Mouse (Mus musculus) MEL (cell line): ENCODE results near the gene Tmtc2. TPM values are rescaled to one million over a fixed set of nuclear protein-coding genes. Genes with fewer than 3 reads are reported as not detected.

Source experiments
- DNase-seq: peaks from one replicate; pipeline ENCODE4 v3.0.0; 2011; ENCODE audit warnings: low read depth, low spot score
- H3K27ac ChIP-seq: 2 replicates; pipeline ENCODE4 v1.5.1; 2012; ENCODE audit warnings: low read depth, mild to moderate bottlenecking, control low read depth, low read length, moderate library complexity; ENCODE audit not compliant: control insufficient read depth
- H3K27me3 ChIP-seq, 2 experiments: fragments of 150-350 bp in 1 of 2; sonication (generic) in 1 of 2; 2 replicates each; pipeline ENCODE4 v1.6.1; 2012; ENCODE audit warnings: low read length in 2 of 2, mild to moderate bottlenecking in 2 of 2, improper control_type of control experiment in 1 of 2, moderate library complexity in 1 of 2; ENCODE audit not compliant: insufficient read depth in 2 of 2, control insufficient read depth in 1 of 2
- H3K36me3 ChIP-seq, 2 experiments: 2 replicates each; pipeline ENCODE4 v1.6.1; 2012 to 2014; ENCODE audit warnings: low read length in 2 of 2, improper control_type of control experiment in 1 of 2, inconsistent platforms in 1 of 2, mild to moderate bottlenecking in 1 of 2; ENCODE audit not compliant: insufficient read depth in 2 of 2, control insufficient read depth in 1 of 2
- H3K4me1 ChIP-seq, 2 experiments: fragments of 150-350 bp in 1 of 2; sonication (generic) in 1 of 2; 2 replicates each; pipeline ENCODE4 v1.6.1; 2012; ENCODE audit warnings: low read length in 2 of 2, improper control_type of control experiment in 1 of 2, mild to moderate bottlenecking in 1 of 2; ENCODE audit not compliant: insufficient read depth in 2 of 2, control insufficient read depth in 1 of 2
- H3K4me3 ChIP-seq, 2 experiments: fragments of 150-350 bp in 1 of 2; sonication (generic) in 1 of 2; 2 replicates each; pipeline ENCODE4 v1.5.1; 2012; ENCODE audit warnings: low read depth in 2 of 2, low read length in 2 of 2, mild to moderate bottlenecking in 2 of 2, moderate library complexity in 2 of 2, control low read depth in 1 of 2, improper control_type of control experiment in 1 of 2; ENCODE audit not compliant: control insufficient read depth in 1 of 2, insufficient read depth in 1 of 2
- H3K79me2 ChIP-seq: 2 replicates; pipeline ENCODE4 v1.6.1; 2012; ENCODE audit warnings: mild to moderate bottlenecking, low read length, moderate library complexity; ENCODE audit not compliant: control insufficient read depth, poor library complexity, insufficient read depth
- H3K9ac ChIP-seq: 2 replicates; pipeline ENCODE4 v1.6.1; 2012; ENCODE audit warnings: low read depth, mild to moderate bottlenecking, control low read depth, low read length, moderate library complexity; ENCODE audit not compliant: control insufficient read depth, poor library complexity, severe bottlenecking
- H3K9me3 ChIP-seq: fragments of 150-350 bp; sonication (generic); replicated peaks from 2 replicates; pipeline ENCODE4 v1.6.1; 2012; ENCODE audit warnings: mild to moderate bottlenecking, low read length, improper control_type of control experiment, moderate library complexity; ENCODE audit not compliant: insufficient read depth
- BHLHE40 ChIP-seq: IDR thresholded peaks from 2 replicates; pipeline ENCODE4 v1.6.1; 2012; ENCODE audit warnings: low read depth, mild to moderate bottlenecking, inconsistent platforms, low read length, improper control_type of control experiment, borderline replicate concordance
- CHD2 ChIP-seq: IDR thresholded peaks from 2 replicates; pipeline ENCODE4 v1.6.1; 2011; ENCODE audit warnings: low read length, improper control_type of control experiment
- CTCF ChIP-seq, 3 experiments: IDR thresholded peaks in 2 of 3; conservative IDR thresholded peaks in 1 of 3; 2 replicates each; pipeline ENCODE4 v1.5.1; 2011 to 2012; ENCODE audit warnings: low read length in 3 of 3, low read depth in 2 of 3, mild to moderate bottlenecking in 2 of 3, improper control_type of control experiment in 1 of 3, inconsistent platforms in 1 of 3, mixed read lengths in 1 of 3, moderate library complexity in 1 of 3; ENCODE audit not compliant: control insufficient read depth in 1 of 3, insufficient read depth in 1 of 3, poor library complexity in 1 of 3, severe bottlenecking in 1 of 3
- ELF1 ChIP-seq: IDR thresholded peaks from 2 replicates; pipeline ENCODE4 v1.6.1; 2014; ENCODE audit warnings: low read depth, mild to moderate bottlenecking, inconsistent platforms, low read length, improper control_type of control experiment, moderate library complexity
- ETS1 ChIP-seq: IDR thresholded peaks from 2 replicates; pipeline ENCODE4 v1.6.1; 2012; ENCODE audit warnings: low read depth, mild to moderate bottlenecking, inconsistent platforms, low read length, improper control_type of control experiment, moderate library complexity
- GABPA ChIP-seq: IDR thresholded peaks from 2 replicates; pipeline ENCODE4 v1.6.1; 2012; ENCODE audit warnings: low read depth, mild to moderate bottlenecking, inconsistent platforms, low read length, improper control_type of control experiment, moderate library complexity
- GATA1 ChIP-seq: IDR thresholded peaks from 2 replicates; pipeline ENCODE4 v1.6.1; 2011; ENCODE audit warnings: low read depth, low read length, improper control_type of control experiment
- MAFK ChIP-seq: IDR thresholded peaks from 2 replicates; pipeline ENCODE4 v1.6.1; 2011; ENCODE audit warnings: low read depth, mild to moderate bottlenecking, low read length, improper control_type of control experiment, borderline replicate concordance
- MXI1 ChIP-seq: IDR thresholded peaks from 2 replicates; pipeline ENCODE4 v1.6.1; 2011; ENCODE audit warnings: mild to moderate bottlenecking, low read depth, low read length, improper control_type of control experiment
- NELFE ChIP-seq: IDR thresholded peaks from 2 replicates; pipeline ENCODE4 v1.6.1; 2011; ENCODE audit warnings: low read depth, low read length, improper control_type of control experiment
- POLR2A ChIP-seq, 2 experiments: IDR thresholded peaks; 2 replicates each; pipeline ENCODE4 v1.6.1; 2011 to 2012; ENCODE audit warnings: low read length in 2 of 2, mild to moderate bottlenecking in 2 of 2, control low read depth in 1 of 2, improper control_type of control experiment in 1 of 2, low read depth in 1 of 2, moderate library complexity in 1 of 2; ENCODE audit not compliant: control insufficient read depth in 1 of 2, insufficient read depth in 1 of 2, poor library complexity in 1 of 2
- POLR2AphosphoS5 ChIP-seq: IDR thresholded peaks from 2 replicates; pipeline ENCODE4 v1.6.1; 2012; ENCODE audit warnings: low read depth, borderline replicate concordance, mild to moderate bottlenecking, inconsistent platforms, low read length, moderate library complexity, mixed read lengths
- RAD21 ChIP-seq: IDR thresholded peaks from 2 replicates; pipeline ENCODE4 v1.6.1; 2011; ENCODE audit warnings: mild to moderate bottlenecking, low read depth, low read length, improper control_type of control experiment
- RCOR1 ChIP-seq: IDR thresholded peaks from 2 replicates; pipeline ENCODE4 v1.6.1; 2012; ENCODE audit warnings: low read depth, mild to moderate bottlenecking, inconsistent platforms, low read length, improper control_type of control experiment
- SIN3A ChIP-seq: IDR thresholded peaks from 2 replicates; pipeline ENCODE4 v1.6.1; 2012; ENCODE audit warnings: low read length, improper control_type of control experiment, inconsistent platforms
- SMC3 ChIP-seq: IDR thresholded peaks from 2 replicates; pipeline ENCODE4 v1.6.1; 2011; ENCODE audit warnings: low read depth, low read length, improper control_type of control experiment
- TBP ChIP-seq: IDR thresholded peaks from 2 replicates; pipeline ENCODE4 v1.8.0; 2011; ENCODE audit warnings: low read depth, low read length, improper control_type of control experiment
- TCF12 ChIP-seq: IDR thresholded peaks from 2 replicates; pipeline ENCODE4 v1.6.1; 2014; ENCODE audit warnings: low read depth, mild to moderate bottlenecking, inconsistent platforms, low read length, improper control_type of control experiment, moderate library complexity
- UBTF ChIP-seq: IDR thresholded peaks from 2 replicates; pipeline ENCODE4 v1.6.1; 2012; ENCODE audit warnings: low read depth, mild to moderate bottlenecking, inconsistent platforms, low read length, improper control_type of control experiment, moderate library complexity, borderline replicate concordance; ENCODE audit not compliant: insufficient read depth
- ZKSCAN1 ChIP-seq: IDR thresholded peaks from 2 replicates; pipeline ENCODE4 v1.6.1; 2012; ENCODE audit warnings: low read depth, mild to moderate bottlenecking, inconsistent platforms, low read length, improper control_type of control experiment, moderate library complexity
- polyA plus RNA-seq, 2 experiments: library from polyadenylated mRNA; stranded (reverse) in 1 of 2; unstranded in 1 of 2; fragments of >175 nt in 1 of 2; fragments of >200 nt in 1 of 2; gene quantifications; 2 replicates each; pipeline versions ENCODE4 v1.2.1 to v1.2.4; 2012; ENCODE audit warnings: low replicate concordance in 2 of 2, low read depth in 1 of 2; ENCODE audit not compliant: insufficient read length in 2 of 2, insufficient read depth in 1 of 2, missing spikeins in 1 of 2
- total RNA-seq: library from RNA; depleted of rRNA; stranded (reverse); fragments of 300-350 nt; gene quantifications from 2 replicates; pipeline ENCODE4 v1.2.3, GENCODE M21; 2012

Tmtc2 gene
- total and polyA plus RNA-seq, 3 experiments: not detected

- H3K27ac ChIP-seq: no peak overlapping the region
- TF ChIP-seq NELFE: no peak
- no peak for TF ChIP-seq POLR2AphosphoS5
- no peak for TF ChIP-seq SMC3
- TF ChIP-seq TCF12: no peak
- TF ChIP-seq GABPA: no peak
- TF ChIP-seq UBTF: no peak
- no peak for TF ChIP-seq ELF1
- no peaks in the 10 kb centered on the region for H3K79me2 ChIP-seq
- H3K4me1 ChIP-seq: no peaks in the 10 kb centered on the region
- no peaks in the 10 kb centered on the region for H3K27me3 ChIP-seq
- DNase-seq: no peak
- no peak overlapping the region for H3K4me3 ChIP-seq
- no peaks in the 10 kb centered on the region for H3K36me3 ChIP-seq
- no peak overlapping the region for H3K9ac ChIP-seq
- no peaks in the 10 kb centered on the region for H3K9me3 ChIP-seq
These were observed 43.0 kb downstream of the Tmtc2 start for GRCm38 (mm10) chr10:105531080-105531894.

- Histone ChIP-seq H3K9ac (no peak overlapping the region), H3K79me2 (no peaks in the 10 kb centered on the region), H3K4me1 (no peaks in the 10 kb centered on the region), H3K4me3 (no peak overlapping the region), H3K27me3 (no peaks in the 10 kb centered on the region), H3K27ac (no peak overlapping the region), H3K36me3 (no peaks in the 10 kb centered on the region), H3K9me3 (no peaks in the 10 kb centered on the region)
- DNase-seq: no peak
- TF ChIP-seq GATA1 (no peak), MAFK (no peak)
These were observed 50.7 kb downstream of the Tmtc2 start for GRCm38 (mm10) chr10:105523405-105524088.

GRCm38 (mm10) chr10:105522431-105522830 lies 51.8 kb downstream of the Tmtc2 start:
- no peak overlapping the region for H3K4me3 ChIP-seq
- no peak for DNase-seq
- no peaks in the 10 kb centered on the region for H3K36me3 ChIP-seq
- TF ChIP-seq GABPA: no peak
- TF ChIP-seq CHD2: no peak
- no peak for TF ChIP-seq ETS1
- no peak for TF ChIP-seq SIN3A
- no peak for TF ChIP-seq POLR2AphosphoS5
- no peak for TF ChIP-seq GATA1
- no peak for TF ChIP-seq TBP
- TF ChIP-seq RAD21: no peak
- TF ChIP-seq CTCF (IDR thresholded peaks at IDR 0.05 in 2 of 3, conservative IDR thresholded peaks at IDR 0.05 in 1 of 3; ENCODE audit: control insufficient read depth in 1 of 3, insufficient read depth in 1 of 3, low read depth in 2 of 3, low read length in 3 of 3, poor library complexity in 1 of 3, severe bottlenecking in 1 of 3): no peak
- no peak for TF ChIP-seq MXI1
- TF ChIP-seq POLR2A (IDR thresholded peaks at IDR 0.05; ENCODE audit: control insufficient read depth in 1 of 2, insufficient read depth in 1 of 2, low read depth in 1 of 2, low read length in 2 of 2, poor library complexity in 1 of 2): no peak
- TF ChIP-seq RCOR1: no peak
- no peak for TF ChIP-seq BHLHE40
- no peak for TF ChIP-seq MAFK
- no peak for TF ChIP-seq ELF1
- TF ChIP-seq ZKSCAN1: no peak
- no peak overlapping the region for H3K27ac ChIP-seq
- H3K4me1 ChIP-seq: no peaks in the 10 kb centered on the region
- H3K79me2 ChIP-seq: no peaks in the 10 kb centered on the region
- no peaks in the 10 kb centered on the region for H3K27me3 ChIP-seq
- no peak overlapping the region for H3K9ac ChIP-seq
- no peaks in the 10 kb centered on the region for H3K9me3 ChIP-seq
